Mouse (Mus musculus): ENCODE measurements around the gene Fam53b. TPM values are rescaled to one million over a fixed set of nuclear protein-coding genes. Genes with fewer than 3 reads are reported as not detected.
A peak's percentile ranks its signal among the peaks of the same experiment; 100 is the strongest.

The Fam53b gene
- polyA plus RNA-seq, 1 experiment from 2014 or later: 17.2 TPM

DNA sequence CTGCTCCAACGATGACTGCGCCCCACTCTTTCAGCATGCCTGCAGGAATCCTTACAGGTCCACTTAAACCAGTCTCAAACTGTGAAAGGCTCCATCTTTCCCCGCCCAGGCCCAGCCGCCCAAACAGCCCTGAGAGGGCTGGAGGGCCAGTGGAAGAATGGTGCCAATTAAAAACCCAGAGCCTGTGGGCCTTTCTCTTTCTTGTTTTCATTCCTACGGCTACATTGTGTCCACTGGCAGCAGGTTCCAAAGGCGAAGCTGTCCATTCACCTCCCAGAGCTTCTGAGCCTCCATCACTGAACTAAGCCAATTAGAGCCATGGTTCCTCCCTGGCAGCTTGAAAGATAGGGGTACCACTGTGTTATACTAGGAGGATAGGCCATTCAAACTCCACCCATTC lies 82.1 kb downstream of the Fam53b start:
- peaks cover 53% of the 10 kb centered on the region for H3K4me1 ChIP-seq (ENCODE audit: insufficient read depth)
- H3K4me3 ChIP-seq (ENCODE audit: low read depth, low read length): no peak overlapping the region
- WGBS (ENCODE audit: insufficient replicate concordance): 85% methylated on average over 6 of the region's 6 CpGs
- H3K9me3 ChIP-seq (ENCODE audit: low read length): no peaks in the 10 kb centered on the region
- no peak overlapping the region for H3K9ac ChIP-seq (replicated peaks)
- H3K27me3 ChIP-seq (ENCODE audit: insufficient read depth, low read length): no peaks in the 10 kb centered on the region
- ATAC-seq (no peak), DNase-seq (no peak)
- H3K36me3 ChIP-seq (replicated peaks; ENCODE audit: insufficient read depth, low read length): peaks cover 47% of the 10 kb centered on the region
- H3K4me2 ChIP-seq (ENCODE audit: low read depth, low read length): no peak overlapping the region
- no peak for TF ChIP-seq EP300 (IDR thresholded peaks at IDR 0.05; ENCODE audit: low read depth)
- TF ChIP-seq CTCF (IDR thresholded peaks at IDR 0.05; ENCODE audit: low read depth): no peak
- H3K27ac ChIP-seq (ENCODE audit: low read depth): peak overlapping the region; percentile 16; the same call in 1 of the 2 replicates

DNA sequence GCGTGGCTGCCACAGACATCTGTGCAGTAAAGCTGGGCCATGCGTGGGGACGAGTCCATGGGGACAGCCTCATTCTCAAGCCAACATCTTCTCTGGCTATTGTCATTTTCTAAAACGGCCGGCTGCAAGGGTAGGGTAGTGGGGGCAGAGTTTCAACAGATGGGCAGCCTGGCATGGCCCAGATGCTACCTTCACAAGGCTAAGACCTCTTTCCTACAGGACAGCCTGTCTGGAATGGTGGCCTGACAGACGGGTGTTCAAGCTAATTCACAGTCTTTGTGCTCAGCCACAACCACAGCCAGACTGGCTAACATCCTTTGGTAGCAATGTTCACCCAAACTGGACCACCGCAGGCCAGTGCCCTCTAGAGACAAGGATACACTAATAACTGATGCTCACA lies 83.2 kb downstream of the Fam53b start:
- Histone ChIP-seq H3K27ac (ENCODE audit: low read depth) (0 out of 2 replicates have a peak overlapping the region, but pooled peaks have one; percentile 24), H3K9ac (replicated peaks) (no peak overlapping the region), H3K4me3 (ENCODE audit: low read depth, low read length) (no peak overlapping the region), H3K4me2 (ENCODE audit: low read depth, low read length) (no peak overlapping the region), H3K4me1 (ENCODE audit: insufficient read depth) (peaks cover 46% of the 10 kb centered on the region), H3K9me3 (ENCODE audit: low read length) (no peaks in the 10 kb centered on the region), H3K36me3 (replicated peaks; ENCODE audit: insufficient read depth, low read length) (peaks cover 47% of the 10 kb centered on the region), H3K27me3 (ENCODE audit: insufficient read depth, low read length) (no peaks in the 10 kb centered on the region)
- WGBS (ENCODE audit: insufficient replicate concordance): 79% methylated on average over 7 of the region's 7 CpGs
- ATAC-seq (no peak), DNase-seq (no peak)
- TF ChIP-seq EP300 (IDR thresholded peaks at IDR 0.05; ENCODE audit: low read depth) (no peak), CTCF (IDR thresholded peaks at IDR 0.05; ENCODE audit: low read depth) (no peak)

DNA sequence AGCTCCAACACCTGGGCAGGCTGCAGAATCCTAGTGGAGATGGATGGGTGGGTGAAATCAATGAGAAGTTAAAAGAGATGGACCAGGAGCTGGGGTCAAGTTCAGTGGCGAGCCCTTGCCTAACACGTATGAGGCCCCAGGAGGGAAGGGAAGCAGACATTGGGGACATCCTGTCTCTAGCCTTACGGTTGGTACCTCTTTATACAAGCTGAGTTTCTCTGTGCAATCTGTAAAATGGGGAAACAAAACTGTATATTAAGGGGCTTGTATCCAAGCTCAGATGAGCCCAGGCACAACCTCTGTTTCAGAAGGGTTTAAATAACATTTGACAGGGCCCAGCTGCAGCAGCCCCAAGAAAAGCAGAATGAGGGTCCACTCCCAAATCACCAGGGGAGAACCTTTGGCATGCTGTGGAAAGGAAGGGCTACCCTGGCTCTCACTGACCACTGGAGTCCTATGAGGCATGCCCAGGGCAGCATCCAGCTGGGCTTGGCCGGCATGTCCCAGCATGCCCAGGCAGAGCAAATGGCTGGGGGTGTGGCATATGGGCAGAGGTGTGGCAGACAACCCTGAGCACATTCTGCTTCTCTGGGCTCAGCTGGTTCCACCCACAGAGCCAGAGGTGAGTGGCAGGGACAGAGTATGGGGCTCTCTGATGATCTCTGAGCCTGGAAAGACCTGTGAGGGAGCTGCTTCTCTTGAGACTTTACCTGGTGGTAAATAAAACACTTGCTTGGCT lies 84.4 kb downstream of the Fam53b start:
- peak; percentile 56 for ATAC-seq
- DNase-seq: no peak
- peaks cover 42% of the 10 kb centered on the region for H3K4me1 ChIP-seq (ENCODE audit: insufficient read depth)

DNA sequence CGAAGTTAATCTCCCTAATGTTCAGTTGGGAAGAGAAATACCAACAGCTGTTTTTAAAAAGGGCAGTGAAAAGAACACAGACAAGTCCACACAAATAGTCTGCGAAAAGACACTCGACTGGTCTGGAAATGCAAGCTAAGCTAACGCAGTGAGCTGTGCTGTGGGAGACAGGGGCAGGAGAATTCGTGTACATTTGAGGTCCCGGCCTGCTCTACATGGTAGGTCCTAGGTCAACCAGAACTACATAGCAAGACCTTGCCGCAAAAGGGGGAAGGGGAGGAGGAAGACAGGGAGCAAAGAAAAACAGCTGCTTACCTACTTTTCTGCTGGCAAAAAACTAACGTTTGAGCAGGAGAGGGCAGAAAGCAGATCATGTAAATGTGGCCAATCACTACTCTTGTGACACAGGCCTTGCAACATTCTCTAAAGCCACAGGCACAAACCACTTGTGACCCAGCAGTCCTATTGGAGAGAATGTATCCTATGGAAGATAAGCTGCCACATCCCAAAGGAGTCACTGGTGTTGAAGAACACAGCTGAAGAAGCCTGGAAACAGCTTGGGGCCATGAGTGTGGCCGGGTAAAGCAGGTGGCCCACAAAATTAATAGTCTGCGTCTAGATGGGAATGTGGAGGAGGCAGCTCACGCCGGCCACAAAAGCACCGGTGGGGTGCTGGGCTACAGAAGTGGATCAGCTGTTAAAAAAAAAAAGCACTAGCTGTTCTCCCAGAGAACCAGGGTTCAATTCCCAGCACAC lies 87.4 kb downstream of the Fam53b start:
- Histone ChIP-seq H3K27me3 (ENCODE audit: insufficient read depth, low read length) (no peaks in the 10 kb centered on the region), H3K27ac (ENCODE audit: low read depth) (peak overlapping the region; percentile 83), H3K9ac (replicated peaks) (no peak overlapping the region), H3K36me3 (replicated peaks; ENCODE audit: insufficient read depth, low read length) (peaks cover 25% of the 10 kb centered on the region), H3K4me1 (ENCODE audit: insufficient read depth) (peaks cover 49% of the 10 kb centered on the region), H3K4me3 (ENCODE audit: low read depth, low read length) (peak overlapping the region; percentile 9; the same call in 1 of the 2 replicates), H3K4me2 (ENCODE audit: low read depth, low read length) (no peak overlapping the region), H3K9me3 (ENCODE audit: low read length) (no peaks in the 10 kb centered on the region)
- 73% methylated on average over 13 of the region's 13 CpGs for WGBS (ENCODE audit: insufficient replicate concordance)
- DNase-seq (no peak), ATAC-seq (no peak)
- TF ChIP-seq CTCF (IDR thresholded peaks at IDR 0.05; ENCODE audit: low read depth) (no peak), EP300 (IDR thresholded peaks at IDR 0.05; ENCODE audit: low read depth) (no peak)

More for the DNA sequence above, 84.4 kb downstream of the Fam53b start:
- Histone ChIP-seq H3K27me3 (ENCODE audit: insufficient read depth, low read length) (no peaks in the 10 kb centered on the region), H3K9me3 (ENCODE audit: low read length) (no peaks in the 10 kb centered on the region), H3K9ac (replicated peaks) (peak overlapping the region; percentile 21), H3K4me3 (ENCODE audit: low read depth, low read length) (no peak overlapping the region), H3K27ac (ENCODE audit: low read depth) (peak overlapping the region; percentile 72), H3K4me2 (ENCODE audit: low read depth, low read length) (0 out of 2 replicates have a peak overlapping the region, but pooled peaks have one; percentile 18), H3K36me3 (replicated peaks; ENCODE audit: insufficient read depth, low read length) (peaks cover 40% of the 10 kb centered on the region)
- WGBS (ENCODE audit: insufficient replicate concordance): 53% methylated on average over 4 of the region's 4 CpGs
- TF ChIP-seq CTCF (IDR thresholded peaks at IDR 0.05; ENCODE audit: low read depth) (no peak), EP300 (IDR thresholded peaks at IDR 0.05; ENCODE audit: low read depth) (no peak)

DNA sequence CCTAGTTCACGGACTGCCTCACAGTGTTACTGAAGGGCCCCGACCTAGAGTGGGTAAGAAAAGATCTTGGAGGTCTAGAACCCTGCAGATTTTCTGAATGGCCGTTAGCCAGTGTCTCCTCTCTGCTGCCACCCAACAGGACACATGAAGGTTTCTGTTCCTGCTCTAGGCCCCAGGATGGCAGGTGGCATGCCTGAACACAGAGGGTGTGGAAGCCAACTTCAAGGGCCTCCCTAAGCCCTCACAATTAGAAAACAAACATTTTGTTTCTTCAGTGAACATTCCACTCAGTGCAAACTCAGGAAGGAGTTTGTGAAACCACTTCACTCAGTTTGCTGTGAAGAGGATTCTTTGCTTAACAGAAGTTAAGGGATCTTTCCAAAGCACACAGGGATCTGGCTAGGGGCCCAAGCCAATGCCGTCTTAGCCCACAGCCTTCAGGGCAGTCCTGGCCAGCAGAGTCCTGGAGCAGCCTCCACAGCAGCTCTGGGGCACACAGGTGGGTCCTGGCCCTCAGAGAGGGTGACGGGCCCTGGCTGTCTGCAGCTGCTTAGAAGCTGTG lies 89.1 kb downstream of the Fam53b start:
- DNase-seq (no peak), ATAC-seq (no peak)
- H3K27me3 ChIP-seq (ENCODE audit: insufficient read depth, low read length): no peaks in the 10 kb centered on the region
- H3K9ac ChIP-seq (replicated peaks): no peak overlapping the region
- H3K27ac ChIP-seq (ENCODE audit: low read depth): peak overlapping the region; percentile 83
- no peaks in the 10 kb centered on the region for H3K9me3 ChIP-seq (ENCODE audit: low read length)
- 71% methylated on average over 5 of the region's 5 CpGs for WGBS (ENCODE audit: insufficient replicate concordance)
- TF ChIP-seq EP300 (IDR thresholded peaks at IDR 0.05; ENCODE audit: low read depth): no peak
- peak overlapping the region; percentile 15 for H3K4me2 ChIP-seq (ENCODE audit: low read depth, low read length)
- peaks cover 44% of the 10 kb centered on the region for H3K4me1 ChIP-seq (ENCODE audit: insufficient read depth)
- no peak overlapping the region for H3K4me3 ChIP-seq (ENCODE audit: low read depth, low read length)
- peaks cover 35% of the 10 kb centered on the region for H3K36me3 ChIP-seq (replicated peaks; ENCODE audit: insufficient read depth, low read length)

DNA sequence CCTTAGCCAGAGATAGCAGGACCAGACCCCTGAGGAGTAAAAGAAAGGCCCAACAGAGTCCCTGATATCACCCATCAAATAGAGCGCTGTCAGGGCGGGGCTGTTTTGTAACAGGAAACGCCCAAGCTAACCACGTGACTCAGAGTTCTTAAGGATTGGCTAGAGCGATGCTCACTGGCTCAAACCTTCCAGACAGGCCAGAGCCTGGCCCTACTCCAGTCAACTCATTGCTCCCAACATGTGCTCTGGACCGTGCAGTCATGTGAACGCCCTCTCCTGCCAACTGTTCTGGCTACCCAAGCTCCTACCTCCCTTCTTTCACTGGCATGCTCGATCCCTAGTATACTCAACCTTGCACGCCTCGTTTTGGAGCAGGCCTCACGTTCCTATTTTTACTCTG lies 89.8 kb downstream of the Fam53b start:
- H3K27me3 ChIP-seq (ENCODE audit: insufficient read depth, low read length): no peaks in the 10 kb centered on the region
- no peak overlapping the region for H3K9ac ChIP-seq (replicated peaks)
- peak overlapping the region; percentile 83 for H3K27ac ChIP-seq (ENCODE audit: low read depth)
- H3K36me3 ChIP-seq (replicated peaks; ENCODE audit: insufficient read depth, low read length): peaks cover 34% of the 10 kb centered on the region
- no peaks in the 10 kb centered on the region for H3K9me3 ChIP-seq (ENCODE audit: low read length)
- H3K4me2 ChIP-seq (ENCODE audit: low read depth, low read length): peak overlapping the region; percentile 45
- peak; percentile 82 for ATAC-seq
- H3K4me3 ChIP-seq (ENCODE audit: low read depth, low read length): no peak overlapping the region
- H3K4me1 ChIP-seq (ENCODE audit: insufficient read depth): peaks cover 41% of the 10 kb centered on the region
- peak; percentile 78 for DNase-seq
- WGBS (ENCODE audit: insufficient replicate concordance): 57% methylated on average over 11 of the region's 11 CpGs
- no peak for TF ChIP-seq CTCF (IDR thresholded peaks at IDR 0.05; ENCODE audit: low read depth)
- TF ChIP-seq EP300 (IDR thresholded peaks at IDR 0.05; ENCODE audit: low read depth): no peak
